Mouse (Mus musculus) liver, embryonic 16.5 days (tissue): ENCODE measurements around the gene Gm17521. TPM values are rescaled to one million over a fixed set of nuclear protein-coding genes. Genes with fewer than 3 reads are reported as not detected.
"Not testable (repeated sequence)": the region's sequence is repeated elsewhere in the genome, so short reads cannot be mapped to it uniquely, and the experiment has no call there.

Experiments used
- ATAC-seq: fragments of 200-750 bp; cut with Nextera tagmentation; 2 replicates; pipeline ENCODE4 v1.8.0; 2017; ENCODE audit warnings: low read depth, mild to moderate bottlenecking, moderate number of reproducible peaks, moderate library complexity
- H3K27ac ChIP-seq: fragments of 300-500 bp; sonication (generic); 2 replicates; pipeline ENCODE4 v1.5.1; 2014; ENCODE audit warnings: mild to moderate bottlenecking, low read length
- H3K27me3 ChIP-seq: fragments of 300-500 bp; sonication (generic); 2 replicates; pipeline ENCODE4 v1.6.1; 2014; ENCODE audit warnings: low read depth, low read length, mixed read lengths; ENCODE audit not compliant: control insufficient read depth, insufficient read depth
- H3K36me3 ChIP-seq: fragments of 300-500 bp; sonication (generic); 2 replicates; pipeline ENCODE4 v1.6.1; 2014; ENCODE audit warnings: mild to moderate bottlenecking; ENCODE audit not compliant: control insufficient read depth, insufficient read depth
- H3K4me1 ChIP-seq: fragments of 300-500 bp; sonication (generic); 2 replicates; pipeline ENCODE4 v1.6.1; 2014; ENCODE audit warnings: low read depth, low read length, mixed read lengths; ENCODE audit not compliant: control insufficient read depth
- H3K4me2 ChIP-seq: fragments of 300-500 bp; sonication (generic); 2 replicates; pipeline ENCODE4 v1.6.1; 2014; ENCODE audit warnings: low read depth, low read length, mixed read lengths
- H3K4me3 ChIP-seq: fragments of 300-500 bp; sonication (generic); 2 replicates; pipeline ENCODE4 v1.5.1; 2014; ENCODE audit warnings: low read depth, mild to moderate bottlenecking, low read length
- H3K9ac ChIP-seq: fragments of 300-500 bp; sonication (generic); 2 replicates; pipeline ENCODE4 v1.6.1; 2014; ENCODE audit warnings: low read depth, low read length
- H3K9me3 ChIP-seq: fragments of 300-500 bp; sonication (generic); replicated peaks from 2 replicates; pipeline ENCODE4 v1.6.1; 2016; ENCODE audit warnings: low read length; ENCODE audit not compliant: control insufficient read depth
- WGBS: fragments of 180-500 bp; shearing (Covaris S2); extraction: QIAGEN DNeasy Blood & Tissue Kit; methylation state at CpG from one replicate; pipeline ENCODE4 v1.1.7; 2014; ENCODE audit not compliant: insufficient replicate concordance; 5-methylcytosine and 5-hydroxymethylcytosine counted together
- polyA plus RNA-seq: library from polyadenylated mRNA; unstranded; fragments of >200 nt; fragmentation: Nextera tagmentation; extraction: Ambion mirVana; gene quantifications from 2 replicates; pipeline ENCODE4 v1.2.1, GENCODE M21; 2015

Gene Gm17521
- polyA plus RNA-seq, result not detected in 2 replicates

GRCm38 (mm10) chrX:123029569-123029968 lies at the start of gene Gm17521:
Gene Gm17521, minus strand, starts transcription at chrX:123029669.
- H3K27me3 ChIP-seq, H3K4me3 ChIP-seq, ATAC-seq, H3K9ac ChIP-seq, H3K4me2 ChIP-seq, H3K4me1 ChIP-seq, H3K27ac ChIP-seq, H3K36me3 ChIP-seq, H3K9me3 ChIP-seq: not testable (repeated sequence)
- 47% methylated on average over 1 of the region's 1 CpGs for WGBS

GRCm38 (mm10) chrX:123043956-123044355 lies 14.5 kb upstream of the Gm17521 start:
- no peak overlapping the region for H3K9ac ChIP-seq
- H3K9me3 ChIP-seq, result no peaks in the 10 kb centered on the region
- no peaks in the 10 kb centered on the region for H3K27me3 ChIP-seq
- H3K4me1 ChIP-seq, result no peaks in the 10 kb centered on the region
- no peak overlapping the region for H3K27ac ChIP-seq
- no peak overlapping the region for H3K4me3 ChIP-seq
- H3K36me3 ChIP-seq, result no peaks in the 10 kb centered on the region
- no peak for ATAC-seq
- no peak overlapping the region for H3K4me2 ChIP-seq

- no peak overlapping the region for H3K9ac ChIP-seq
- no peak for ATAC-seq
- WGBS, result 42% methylated on average over 4 of the region's 4 CpGs
- H3K4me3 ChIP-seq, result no peak overlapping the region
- no peaks in the 10 kb centered on the region for H3K36me3 ChIP-seq
- H3K27ac ChIP-seq, result no peak overlapping the region
- no peaks in the 10 kb centered on the region for H3K27me3 ChIP-seq
- no peaks in the 10 kb centered on the region for H3K9me3 ChIP-seq
- H3K4me1 ChIP-seq, result no peaks in the 10 kb centered on the region
- H3K4me2 ChIP-seq, result no peak overlapping the region
Observed at GRCm38 (mm10) chrX:123043516-123043915, 14.0 kb upstream of the Gm17521 start.

Other genes with a start within 250 kb of the Gm17521 start
- gene Cldn34c1, start 73.8 kb upstream of the Gm17521 start, polyA plus RNA-seq, result 3.2 and 3.3 TPM in 2 replicates
- not detected in 2 replicates for gene Srsx, start 192.8 kb upstream of the Gm17521 start, polyA plus RNA-seq
- gene Gm17577, start 217.2 kb upstream of the Gm17521 start, polyA plus RNA-seq, result not detected in 2 replicates